Mouse (Mus musculus): ENCODE results near the gene Olfr988.
"Not testable (repeated sequence)": the region's sequence is repeated elsewhere in the genome, so short reads cannot be mapped to it uniquely, and the experiment has no call there.

Gene Olfr988

GRCm38 (mm10) chr2:85363127-85363526 is at the start of gene Olfr988:
TSS of gene Olfr988 (minus strand) at chr2:85363227.
- not testable (repeated sequence) for DNase-seq

- DNase-seq, result no peak
Observed at GRCm38 (mm10) chr2:85409369-85409768, 46.3 kb upstream of the Olfr988 start, which contains the start of gene Olfr992. TSS of gene Olfr992 (minus strand) at chr2:85409469.

- DNase-seq, result no peak
Observed at GRCm38 (mm10) chr2:85339972-85340371, 23.1 kb downstream of the Olfr988 start.

- DNase-seq, result not testable (repeated sequence)
Observed at GRCm38 (mm10) chr2:85339215-85339614, 23.8 kb downstream of the Olfr988 start, which contains the start of gene Olfr987. TSS of gene Olfr987 (minus strand) at chr2:85339315.

DNA sequence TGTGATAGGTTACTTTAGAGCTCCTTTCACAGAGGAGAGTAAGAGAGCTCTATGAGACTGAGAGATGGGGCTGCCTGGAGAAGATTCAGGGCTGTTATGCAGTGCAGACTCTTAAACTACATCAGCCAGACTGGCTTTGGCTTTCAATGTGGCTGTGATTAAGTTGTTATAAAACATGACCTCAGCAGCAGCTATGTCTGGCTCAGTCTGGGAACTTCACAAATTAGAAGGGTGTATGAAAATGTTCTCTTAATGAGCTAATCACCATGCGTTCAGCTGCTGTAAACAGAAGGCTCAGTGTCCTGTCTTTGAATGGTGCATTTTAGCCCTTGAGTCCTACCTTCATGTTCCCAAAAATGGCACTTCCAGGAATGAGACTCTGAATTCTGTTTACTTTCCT is 43.9 kb downstream of the Olfr988 start:
- no peak for DNase-seq
